Mouse (Mus musculus) layer of hippocampus, adult 6 months (tissue): Measurements from ENCODE around the gene Fam122b. TPM values are rescaled to one million over a fixed set of nuclear protein-coding genes. Genes with fewer than 3 reads are reported as not detected.

Source experiments
- long read RNA-seq, 2 experiments: library from polyadenylated mRNA; unstranded; transcript quantifications; one replicate each; pipeline ENCODE4 v2.0.0; 2019 to 2020
- polyA plus RNA-seq: library from polyadenylated mRNA; unstranded; fragments of <200 nt; fragmentation: Nextera tagmentation; gene quantifications from 2 replicates; pipeline ENCODE4 v1.2.3, GENCODE M21; 2021

Fam122b gene
- polyA plus RNA-seq: 1.5 and 1.7 TPM in 2 replicates
- long read RNA-seq, experiment 1, full-length matches to known transcripts: 1 of 4 reads
- long read RNA-seq, experiment 1, partial matches to known transcripts: 1 of 4 reads
- long read RNA-seq, experiment 1, other reads (novel, unspliced or antisense): 2 of 4 reads
- long read RNA-seq, experiment 2, partial matches to known transcripts: 0 of 6 reads
- long read RNA-seq, experiment 2, other reads (novel, unspliced or antisense): 2 of 6 reads

DNA sequence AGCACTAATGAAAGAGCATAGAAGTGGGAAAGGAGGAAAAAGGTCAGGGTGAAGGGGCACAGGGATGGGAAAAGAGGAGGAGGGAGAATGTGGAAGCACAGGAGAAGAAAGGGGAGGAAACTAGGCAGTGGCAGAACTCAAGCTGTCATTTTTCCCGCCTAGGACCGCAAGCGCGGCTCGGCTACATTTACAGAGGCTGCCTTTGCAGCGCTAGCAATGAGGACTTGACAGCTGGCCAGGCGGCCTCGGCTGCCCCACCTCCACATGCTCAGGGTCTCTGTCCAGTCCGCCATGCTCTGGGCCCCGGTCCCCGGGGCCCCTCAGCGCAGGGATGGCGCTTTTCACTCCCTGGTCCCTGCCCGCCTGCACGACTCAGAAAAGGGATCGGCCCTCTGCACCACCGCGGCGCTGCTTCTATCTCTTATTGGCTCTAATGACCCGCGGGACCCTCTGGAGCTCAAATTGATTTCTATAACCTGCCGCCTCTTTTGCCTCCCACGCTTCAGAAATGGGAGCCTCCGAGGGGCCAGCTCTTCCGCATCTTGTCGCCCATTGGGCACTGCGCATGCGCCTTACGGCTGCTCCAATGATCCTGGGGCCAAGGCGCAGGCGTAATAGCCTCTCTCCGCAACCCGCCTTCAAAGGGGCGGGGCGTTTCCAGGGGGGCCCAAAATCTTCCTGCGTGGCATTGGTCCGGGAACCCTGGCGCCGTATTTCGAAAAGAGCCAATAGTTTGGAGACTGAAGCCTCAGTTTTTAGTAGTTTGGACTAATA, at the start of gene Fam122b:
TSS of gene Fam122b (minus strand) at position 517 of the 774 bp plus-strand sequence.

DNA sequence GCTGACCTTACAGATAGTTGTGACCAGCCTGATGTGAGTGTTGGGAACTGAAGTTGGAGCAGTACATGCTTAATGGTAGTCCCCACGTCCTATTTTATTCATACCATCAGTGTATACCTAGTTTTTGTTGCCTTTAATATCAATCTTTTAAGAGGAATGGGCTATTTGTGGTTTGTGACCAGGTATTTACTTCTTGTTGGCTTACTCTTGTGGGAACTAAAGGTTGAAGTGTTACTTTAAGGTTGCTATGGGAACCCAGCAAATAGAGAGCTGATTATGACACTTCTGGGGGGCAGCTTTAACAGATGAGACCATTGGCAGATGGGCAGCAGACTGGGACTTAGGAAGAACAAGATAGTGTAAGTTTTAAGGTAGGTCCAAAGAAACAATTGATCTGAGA, 3.5 kb upstream of the Fam122b start, which contains the start of gene Fam122c:
TSS of gene Fam122c (plus strand) at position 301 of the 400 bp plus-strand sequence.

DNA sequence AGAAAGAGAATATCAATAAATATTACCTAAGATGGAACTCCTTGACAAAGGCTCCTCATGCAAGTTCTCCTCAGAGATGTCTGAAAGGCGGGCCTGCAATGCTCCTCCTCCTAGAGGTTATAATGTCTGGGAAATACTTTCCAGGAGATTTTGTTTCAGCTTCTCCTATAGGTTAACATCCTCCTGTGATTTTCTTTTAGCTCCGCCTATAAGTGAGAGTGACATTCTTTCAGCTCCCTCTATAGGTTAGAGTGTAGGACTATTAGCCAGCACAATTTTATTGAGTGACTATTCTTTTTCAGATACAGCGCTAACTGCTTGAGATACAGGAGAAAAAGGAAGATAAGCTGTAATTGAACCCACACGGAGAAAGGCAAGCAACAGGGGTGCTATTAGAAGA, 29.6 kb downstream of the Fam122b start, which contains the start of gene Plac1:
TSS of gene Plac1 (minus strand) at position 101 of the 400 bp plus-strand sequence.

Other genes with a start within 250 kb of the Fam122b start
- not detected in 2 replicates for gene Plac1, start 29.7 kb downstream of the Fam122b start, polyA plus RNA-seq
- not detected in 2 replicates for gene Fam122c, start 3.6 kb upstream of the Fam122b start, polyA plus RNA-seq
- 15.0 and 20.1 TPM in 2 replicates for gene Mospd1, start 100.7 kb upstream of the Fam122b start, polyA plus RNA-seq
- not detected in 2 replicates for gene Etd, start 165.1 kb upstream of the Fam122b start, polyA plus RNA-seq